Comparison of ENCODE assay signal across 16 mouse cellular contexts in genomic region chr2:57411551-57411950, GRCm38 (mm10).
DNase-seq lines count a peak whose midpoint lies in the region; TF ChIP-seq lines count a peak whose summit lies in the region.
"Had no signal": no experiment of that assay in that cellular context is flagged by ENCODE, and none has a peak within 500 bp of the region (broad histone marks: within the 10 kb centered on the region; RNA-seq: fewer than 3 reads in every experiment).

No protein-coding gene starts in this region.

- H3K27me3 ChIP-seq in CH12.LX (replicated peaks), result no peaks in the 10 kb centered on the region
- H3K27me3 ChIP-seq: Patski had no signal

- TF ChIP-seq POLR2A in CH12.LX (IDR thresholded peaks at IDR 0.05; ENCODE audit: low read depth, low read length), result no peak

- H3K4me2 ChIP-seq in CH12.LX (ENCODE audit: insufficient read depth, low read depth, poor library complexity, severe bottlenecking), result peak overlapping the region; percentile 40; the same call in 1 of the 2 replicates

- H3K9me3 ChIP-seq in CH12.LX (replicated peaks; ENCODE audit: low read length), result no peaks in the 10 kb centered on the region
- H3K9me3 ChIP-seq: G1E had no signal

- TF ChIP-seq EP300 in CH12.LX (IDR thresholded peaks at IDR 0.05; ENCODE audit: low read length), result peak; percentile 34; the same call in 1 of the 2 replicates

- H3K79me2 ChIP-seq in CH12.LX (replicated peaks; ENCODE audit: control insufficient read depth, extremely low read depth, insufficient read depth, poor library complexity, severe bottlenecking), result no peaks in the 10 kb centered on the region

- TF ChIP-seq RAD21 in CH12.LX (IDR thresholded peaks at IDR 0.05; ENCODE audit: low read depth, low read length), result no peak

- no peak for DNase-seq in CH12.LX (ENCODE audit: extremely low read depth)
- no peak for DNase-seq in embryo, embryonic 11 days
- DNase-seq: adrenal gland, adult 2 months; adrenal gland, adult 8-10 months; adrenal gland, postnatal 10 days; adrenal gland, postnatal 14 days; adrenal gland, postnatal 25 days; adrenal gland, postnatal 36 days; B cell, adult 2 months; cerebellum, adult 11 months; cerebellum, adult 11-12 months; cerebellum, adult 18-20 months; cerebellum, adult 2 months; cerebellum, adult 8-10 months had no signal

- in situ Hi-C loops in CH12.LX (cut with MboI; ENCODE audit: low pct_ligation_motif_present, low pct_unique_long_range_greater_than_20kb, low sequenced_read_pairs), result no loop called here

- dilution Hi-C loops in CH12.LX (cut with MboI; ENCODE audit: extremely low pct_ligation_motif_present, extremely low pct_unique_long_range_greater_than_20kb, low sequenced_read_pairs), result no loop called here

- no peak for TF ChIP-seq CTCF in CH12.LX (conservative IDR thresholded peaks at IDR 0.05 in 1 of 2, IDR thresholded peaks at IDR 0.05 in 1 of 2; ENCODE audit: low read depth in 2 of 2, low read length in 2 of 2)

- no peaks in the 10 kb centered on the region for H3K36me3 ChIP-seq in CH12.LX (replicated peaks in 1 of 2; ENCODE audit: control insufficient read depth in 1 of 2, insufficient read depth in 1 of 2, low read length in 1 of 2)
- H3K36me3 ChIP-seq: G1E had no signal

- H3K4me1 ChIP-seq in CH12.LX (ENCODE audit: control insufficient read depth in 1 of 2, insufficient read depth in 2 of 2), result peaks cover 25 to 28% of the 10 kb centered on the region in 2 experiments

- no peak overlapping the region for H3K9ac ChIP-seq in CH12.LX (ENCODE audit: insufficient read depth, low read depth)

- no peak overlapping the region for H3K27ac ChIP-seq in CH12.LX (ENCODE audit: insufficient read depth, low read depth)

- no peak overlapping the region for H3K4me3 ChIP-seq in CH12.LX (replicated peaks in 1 of 3; ENCODE audit: low read depth in 2 of 3, low read length in 2 of 3, poor library complexity in 1 of 3)

TF ChIP-seq in CH12.LX, 34 proteins besides CTCF, POLR2A, EP300 and RAD21:
- TF ChIP-seq ZC3H11A (IDR thresholded peaks at IDR 0.05; ENCODE audit: low read depth, low read length) (no peak), JUND (conservative IDR thresholded peaks at IDR 0.05; ENCODE audit: low read depth, low read length) (0 out of 2 replicates have a peak, but pooled peaks have one; percentile 29), USF1 (IDR thresholded peaks at IDR 0.05; ENCODE audit: low read depth, low read length) (no peak), JUN (IDR thresholded peaks at IDR 0.05; ENCODE audit: insufficient read depth, low read depth, low read length) (no peak; the same call in 1 of the 2 replicates), SIN3A (IDR thresholded peaks at IDR 0.05; ENCODE audit: low read length) (no peak), IRF4 (IDR thresholded peaks at IDR 0.05; ENCODE audit: low read depth, low read length) (peak; percentile 64), MEF2A (IDR thresholded peaks at IDR 0.05; ENCODE audit: borderline replicate concordance, low read depth, low read length) (peak; percentile 75; the same call in 1 of the 2 replicates), MYC (IDR thresholded peaks at IDR 0.05; ENCODE audit: low read depth, low read length) (no peak), NELFE (IDR thresholded peaks at IDR 0.05; ENCODE audit: low read depth, low read length) (no peak), TCF12 (IDR thresholded peaks at IDR 0.05; ENCODE audit: low read depth, low read length) (no peak), MAFK (IDR thresholded peaks at IDR 0.05; ENCODE audit: insufficient replicate concordance, low read length) (no peak), ELF1 (IDR thresholded peaks at IDR 0.05; ENCODE audit: low read depth, low read length) (no peak), NRF1 (IDR thresholded peaks at IDR 0.05; ENCODE audit: low read depth, low read length) (no peak), ZNF384 (IDR thresholded peaks at IDR 0.05; ENCODE audit: low read depth, low read length) (no peak), GABPA (IDR thresholded peaks at IDR 0.05; ENCODE audit: insufficient replicate concordance, low read depth, low read length) (no peak), ZKSCAN1 (IDR thresholded peaks at IDR 0.05; ENCODE audit: borderline replicate concordance, low read depth, low read length) (no peak)
